Mouse (Mus musculus): ENCODE results near the gene Olfr177.

Gene Olfr177

GRCm38 (mm10) chr16:58874668-58875067 lies at the start of gene Olfr177:
Olfr177 (minus strand) TSS chr16:58874768.
- DNase-seq: no peak

DNA sequence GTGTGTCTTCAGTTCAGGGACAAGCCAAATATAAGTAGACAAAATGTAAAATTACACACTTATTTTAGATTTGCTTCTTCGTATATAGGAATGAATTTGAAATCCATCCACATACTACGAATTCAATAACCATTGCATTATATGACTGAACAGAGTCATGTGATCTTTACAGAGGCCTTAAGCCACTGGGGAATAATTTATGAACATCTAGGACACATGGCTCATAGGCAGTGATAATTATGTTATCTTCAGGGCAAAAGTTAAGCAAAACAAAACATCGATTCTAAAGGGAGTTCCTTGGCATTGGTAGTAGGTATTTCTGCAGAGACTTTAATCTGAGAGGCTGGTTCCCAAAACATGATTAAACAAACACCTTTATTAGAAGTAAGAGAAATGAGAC lies 17.4 kb upstream of the Olfr177 start, which contains the start of gene Olfr178:
Gene Olfr178, minus strand, starts transcription at position 101 of the 400 bp plus-strand sequence.
- DNase-seq: no peak

DNA sequence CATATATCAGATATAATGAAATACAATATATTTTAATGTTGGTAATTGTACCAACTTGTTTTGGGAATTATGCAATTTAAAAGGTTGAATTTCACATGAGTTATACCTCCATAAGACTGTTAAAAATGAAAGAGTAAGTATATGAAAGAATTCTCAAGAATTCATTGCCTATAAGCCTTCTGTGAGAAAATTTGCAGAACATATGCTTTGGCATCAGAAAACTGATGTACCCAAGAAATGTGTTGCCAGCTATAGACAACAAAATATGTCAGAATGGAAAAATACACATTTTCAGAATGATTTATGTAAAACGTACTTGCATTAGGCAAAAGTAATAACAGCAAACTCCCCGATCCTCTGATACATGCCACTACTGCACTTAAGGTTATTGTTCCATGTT lies 9.8 kb upstream of the Olfr177 start:
- DNase-seq: no peak

DNA sequence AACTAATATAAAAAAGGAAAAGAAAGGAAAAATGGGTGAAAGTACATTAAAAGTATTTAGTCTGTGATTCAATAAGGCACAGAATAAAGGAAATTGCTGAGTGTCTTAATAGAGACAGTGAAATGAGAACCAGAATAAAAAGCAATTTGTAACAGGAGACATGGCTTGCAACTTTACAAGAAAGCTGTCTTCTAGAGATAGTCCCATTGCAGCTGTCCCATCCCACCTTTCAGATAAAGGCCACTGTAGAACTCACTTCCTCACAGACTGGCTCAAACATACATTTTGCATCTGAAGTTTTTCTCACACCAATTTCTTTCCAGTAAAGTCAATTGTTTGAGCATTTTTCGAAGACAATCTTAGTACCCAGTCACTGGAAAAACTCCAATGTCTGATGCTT lies 13.1 kb downstream of the Olfr177 start:
- no peak for DNase-seq

- no peak for DNase-seq
These were observed 14.4 kb downstream of the Olfr177 start for GRCm38 (mm10) chr16:58860032-58860737.

DNA sequence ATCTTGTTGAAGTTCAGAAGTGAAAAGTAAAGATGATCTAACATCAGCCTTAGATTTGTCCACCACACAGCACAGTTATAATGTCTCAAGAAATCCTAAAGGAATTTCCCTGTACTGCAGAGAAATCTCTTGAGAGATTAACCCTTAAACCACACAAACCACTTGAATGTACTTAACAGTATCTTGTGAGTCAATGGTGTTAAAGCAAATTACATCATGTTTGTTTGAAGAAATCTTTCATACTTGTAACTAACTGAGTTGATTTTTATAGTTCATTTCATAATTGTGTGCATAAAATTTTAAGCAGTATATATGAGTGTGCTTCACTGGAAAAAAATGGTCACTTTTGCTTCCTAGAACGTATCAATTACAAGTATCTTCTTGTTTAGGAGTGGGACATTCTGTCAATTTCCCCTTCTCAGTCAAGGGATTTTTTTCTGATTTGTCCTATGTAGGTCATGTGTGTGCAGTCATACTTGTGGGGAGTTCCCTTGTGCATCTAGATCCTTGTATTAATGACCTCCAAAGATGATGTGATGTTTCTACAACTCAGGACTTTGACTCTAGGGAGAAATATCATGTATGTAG lies 47.7 kb downstream of the Olfr177 start, which contains the start of gene Olfr175-ps1:
Gene Olfr175-ps1, minus strand, starts transcription at position 51 of the 588 bp plus-strand sequence.
- no peak for DNase-seq
